Mouse (Mus musculus): ENCODE results near the gene Map3k5.
A peak's percentile ranks its signal among the peaks of the same experiment; 100 is the strongest.

The Map3k5 gene

DNA sequence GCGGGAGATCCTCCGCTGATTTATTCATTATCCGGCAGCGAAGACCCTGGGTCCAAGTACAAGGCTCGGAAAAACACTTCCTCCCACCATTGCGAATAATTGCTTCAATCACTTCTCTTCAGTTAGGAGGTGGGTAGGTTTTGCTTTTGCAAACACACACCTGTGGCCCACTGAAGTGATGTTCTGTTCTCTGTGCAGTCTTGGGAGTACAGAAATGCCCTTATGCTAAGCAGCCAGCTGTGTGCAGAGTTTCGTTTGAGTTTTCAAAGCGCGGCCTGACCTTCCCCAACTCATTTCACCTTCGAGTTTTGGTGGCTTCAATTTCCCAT lies 987 bp downstream of the Map3k5 start:
- DNase-seq (ENCODE audit: low read depth, low spot score), result peak; percentile 18

DNA sequence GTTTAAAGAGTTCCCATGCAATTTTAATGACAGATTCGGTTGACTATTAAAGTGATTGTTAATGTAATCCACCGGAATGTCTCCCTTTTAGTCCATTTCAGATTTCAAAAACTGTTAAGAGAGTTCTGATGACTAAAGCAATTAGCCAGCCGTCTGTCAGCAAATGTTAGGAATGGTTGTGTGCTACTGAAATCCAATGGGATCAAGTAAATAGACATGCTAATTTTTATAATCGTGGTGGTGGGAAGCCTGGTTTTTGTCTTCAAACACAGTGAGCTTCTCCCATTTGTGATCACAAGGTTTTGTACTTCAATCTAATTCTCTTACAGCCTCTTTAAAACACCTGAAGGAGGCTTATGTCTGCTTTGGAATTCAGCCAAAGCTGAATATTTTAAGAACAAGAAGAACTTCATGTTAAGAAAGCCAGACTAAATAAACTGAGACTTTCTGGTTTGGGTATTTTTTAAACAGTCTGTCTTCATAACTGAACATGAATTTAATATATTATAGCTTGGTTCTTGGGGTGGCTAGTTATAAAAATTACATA lies 1.6 kb downstream of the Map3k5 start:
- no peak for DNase-seq (ENCODE audit: low read depth, low spot score)

DNA sequence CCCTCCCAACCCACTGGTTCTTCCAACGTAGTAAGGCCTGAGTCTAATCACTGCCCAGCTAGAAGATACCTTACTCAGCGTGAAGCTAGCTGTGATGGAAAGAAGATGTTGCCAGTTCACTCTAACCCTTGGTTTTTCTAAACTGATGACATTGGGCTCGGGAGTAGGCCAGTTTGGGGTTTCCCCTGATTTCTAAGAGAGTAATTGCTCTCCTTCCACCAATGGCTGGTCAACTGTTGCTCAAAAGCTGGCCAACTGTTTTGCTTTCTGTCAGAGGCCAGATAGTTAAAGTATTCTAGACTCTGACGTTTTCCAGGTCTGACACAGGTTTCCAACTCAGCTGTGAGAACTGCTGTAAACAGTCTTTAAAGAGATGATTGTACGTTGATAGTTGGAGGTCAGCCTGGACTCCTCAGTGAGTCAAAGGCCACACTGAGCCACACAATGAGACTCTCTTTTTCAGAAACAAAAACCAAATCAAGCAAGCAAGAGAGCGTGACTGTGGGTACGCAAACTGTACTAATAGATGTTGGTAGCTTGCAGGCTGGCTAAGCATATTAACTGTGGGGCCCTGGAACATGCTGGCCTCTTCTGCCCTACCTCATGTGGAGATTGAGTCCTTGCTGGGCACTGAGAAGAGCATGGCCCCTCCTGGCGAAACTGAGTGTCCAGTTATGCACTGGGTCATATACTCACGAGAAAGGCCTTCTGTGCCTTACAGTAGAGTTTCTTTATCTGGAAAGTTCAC lies 2.9 kb downstream of the Map3k5 start:
- DNase-seq (ENCODE audit: low read depth, low spot score), result no peak

DNA sequence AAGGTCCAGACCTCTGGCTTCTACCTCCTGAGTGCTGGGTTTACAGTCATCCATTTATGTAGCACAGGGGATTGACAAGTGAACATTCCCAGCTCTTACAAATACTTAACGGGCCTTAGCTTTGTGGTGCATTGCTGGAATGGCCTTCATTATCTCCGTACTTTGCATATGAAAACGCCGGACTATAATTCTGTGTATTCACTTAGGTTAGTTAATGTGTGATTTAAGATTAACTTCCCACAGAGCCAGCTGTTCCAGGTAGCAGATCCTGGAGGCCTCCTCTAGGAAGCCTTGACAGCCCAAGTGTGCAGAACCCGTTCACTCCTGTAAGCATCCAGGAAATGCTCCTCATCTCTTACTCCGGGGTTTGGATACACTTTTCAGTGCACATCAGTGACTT lies 4.5 kb downstream of the Map3k5 start:
- DNase-seq (ENCODE audit: low read depth, low spot score), result no peak

- DNase-seq (ENCODE audit: low read depth, low spot score), result no peak
Observed at GRCm38 (mm10) chr10:19939282-19939705, 5.0 kb downstream of the Map3k5 start.

- DNase-seq (ENCODE audit: low read depth, low spot score), result no peak
Observed at GRCm38 (mm10) chr10:19940127-19940526, 5.9 kb downstream of the Map3k5 start.

GRCm38 (mm10) chr10:19940626-19941025 lies 6.4 kb downstream of the Map3k5 start:
- DNase-seq (ENCODE audit: low read depth, low spot score), result no peak

DNA sequence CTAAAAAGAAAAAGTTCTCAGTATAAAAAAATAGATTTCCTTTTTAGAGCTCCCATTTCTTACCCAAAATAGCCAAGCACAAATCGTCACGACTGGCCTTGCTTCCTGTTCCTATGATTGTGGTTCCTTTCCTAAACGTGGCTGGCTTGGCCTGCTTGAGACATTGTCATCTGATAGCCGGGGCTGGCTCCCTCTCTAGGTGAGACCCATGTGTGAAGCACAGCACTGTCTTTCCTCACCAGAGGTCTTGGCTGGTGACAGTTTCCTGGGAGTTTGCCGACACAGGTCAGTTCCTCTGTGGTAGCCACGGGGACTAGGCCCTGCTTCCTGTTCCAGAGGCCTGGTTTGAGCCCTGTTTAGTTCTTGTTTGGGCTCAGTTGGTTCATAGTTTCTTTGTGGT lies 6.8 kb downstream of the Map3k5 start:
- DNase-seq (ENCODE audit: low read depth, low spot score), result no peak

- no peak for DNase-seq (ENCODE audit: low read depth, low spot score)
Observed at GRCm38 (mm10) chr10:19941914-19942313, 7.6 kb downstream of the Map3k5 start.

- no peak for DNase-seq (ENCODE audit: low read depth, low spot score)
Observed at GRCm38 (mm10) chr10:19942621-19943020, 8.3 kb downstream of the Map3k5 start.

GRCm38 (mm10) chr10:19945651-19946050 lies 11.4 kb downstream of the Map3k5 start:
- no peak for DNase-seq (ENCODE audit: low read depth, low spot score)

DNA sequence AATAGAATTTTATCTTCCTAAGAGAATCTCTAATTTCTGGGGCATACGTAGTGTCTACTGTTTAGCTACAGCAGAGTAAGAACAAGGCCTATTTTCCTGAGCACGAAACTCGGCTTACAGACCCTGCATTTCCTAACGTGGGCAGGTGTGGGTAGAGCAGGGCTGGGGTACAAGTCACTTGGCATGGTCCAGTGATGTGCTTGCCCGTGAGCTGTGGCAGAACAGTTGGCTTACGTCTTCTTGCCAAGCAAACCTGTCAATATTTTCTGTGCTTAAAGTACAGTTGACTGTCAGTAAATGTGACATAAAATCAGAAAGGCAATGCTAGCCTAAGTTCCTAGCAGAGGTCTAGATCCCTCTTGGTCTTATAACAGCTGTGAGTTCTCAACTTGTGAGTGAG lies 12.4 kb downstream of the Map3k5 start:
- DNase-seq (ENCODE audit: low read depth, low spot score), result no peak

GRCm38 (mm10) chr10:19947441-19947840 lies 13.2 kb downstream of the Map3k5 start:
- no peak for DNase-seq (ENCODE audit: low read depth, low spot score)

DNA sequence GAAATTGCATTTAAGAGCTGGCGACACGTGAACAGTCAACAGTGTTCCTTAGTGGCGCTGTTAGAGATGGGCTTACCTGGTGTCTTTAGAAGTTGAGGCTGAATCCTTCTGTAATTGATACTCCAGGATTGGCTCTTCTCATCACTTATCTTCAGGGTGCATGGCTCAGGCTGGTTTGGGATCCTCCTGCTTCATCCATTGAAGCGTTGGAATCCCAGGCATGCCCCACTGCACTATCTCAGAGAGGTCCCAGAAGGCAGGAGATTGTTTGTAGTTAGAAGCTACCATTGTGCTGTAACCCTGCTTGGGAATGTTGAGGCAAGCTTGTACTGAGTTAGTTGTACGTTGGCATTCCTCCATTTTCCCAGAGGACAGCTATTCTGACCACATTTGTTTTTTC lies 13.6 kb downstream of the Map3k5 start:
- no peak for DNase-seq (ENCODE audit: low read depth, low spot score)

DNA sequence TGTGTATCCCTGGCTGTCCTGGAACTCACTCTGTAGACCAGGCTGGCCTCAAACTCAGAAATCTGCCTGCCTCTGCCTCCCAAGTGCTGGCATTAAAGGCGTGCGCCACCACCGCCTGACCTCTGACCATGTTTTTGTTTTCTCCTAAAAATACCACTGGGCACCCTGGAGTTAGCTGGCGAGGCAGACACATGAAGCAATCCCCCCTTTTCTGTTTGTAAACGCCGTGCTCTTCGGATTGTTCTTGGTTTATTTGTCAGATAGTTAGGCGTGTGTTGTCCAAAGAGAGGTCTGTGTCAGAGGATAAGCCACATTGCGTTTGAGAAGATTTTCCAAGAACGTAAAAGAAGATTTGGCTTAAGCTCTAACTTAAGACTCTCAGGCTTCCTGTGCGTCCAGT lies 14.1 kb downstream of the Map3k5 start:
- no peak for DNase-seq (ENCODE audit: low read depth, low spot score)

DNA sequence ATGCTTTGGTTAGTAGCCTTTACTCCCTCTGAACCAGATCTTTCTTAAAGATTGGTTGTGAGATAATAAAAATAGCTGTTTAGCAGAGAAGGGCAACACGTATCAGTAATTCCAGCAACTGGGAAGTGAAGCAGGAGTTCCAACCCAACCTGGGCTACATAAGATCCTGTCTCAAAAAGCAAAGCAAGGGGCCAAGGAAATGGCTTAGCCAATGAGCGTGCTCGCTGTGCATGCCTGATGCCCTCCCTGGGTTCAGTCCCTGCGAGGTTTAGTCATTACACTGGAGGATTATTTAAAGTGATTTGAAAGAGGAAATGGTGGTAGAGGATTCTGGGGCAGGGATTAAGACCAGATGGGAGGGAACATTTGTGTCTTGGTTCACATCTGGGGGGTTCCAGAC lies 14.8 kb downstream of the Map3k5 start:
- DNase-seq (ENCODE audit: low read depth, low spot score), result no peak

DNA sequence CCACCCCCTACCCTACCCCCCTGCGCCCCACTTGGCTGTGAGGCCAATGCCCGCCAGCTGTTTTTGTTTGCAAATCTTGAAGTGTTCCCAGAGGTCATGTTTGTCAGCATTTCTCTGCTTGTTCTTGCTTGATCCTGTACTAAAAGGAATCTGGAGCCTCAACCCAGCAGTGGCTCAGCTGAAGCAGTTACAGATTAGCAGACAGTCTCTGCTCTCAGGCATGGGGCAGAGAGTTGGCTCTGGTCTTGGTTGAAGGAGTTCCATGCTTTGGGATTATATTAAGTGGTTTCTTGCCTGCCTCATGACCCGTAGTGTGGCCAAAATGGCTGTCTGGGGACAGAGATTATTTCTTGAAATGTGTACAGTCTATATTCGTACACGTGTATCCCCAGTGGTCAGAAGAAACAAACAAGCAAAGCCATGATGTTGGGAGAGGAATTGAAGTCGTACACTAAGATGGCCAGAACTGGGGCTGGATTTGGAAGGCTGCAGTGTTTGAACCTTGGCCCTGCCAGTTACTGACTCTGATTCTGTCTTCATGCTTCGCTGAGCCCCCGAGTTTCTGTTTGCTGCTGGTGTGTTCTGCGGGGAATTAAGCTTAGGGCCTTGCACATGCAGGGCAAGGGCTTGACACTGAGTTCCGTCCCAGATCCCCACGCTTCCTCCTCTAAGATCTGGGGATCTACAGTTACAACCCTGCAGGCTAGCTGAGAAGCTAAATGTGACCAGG lies 18.9 kb downstream of the Map3k5 start:
- no peak for DNase-seq (ENCODE audit: low read depth, low spot score)

GRCm38 (mm10) chr10:19954572-19954971 lies 20.3 kb downstream of the Map3k5 start:
- DNase-seq (ENCODE audit: low read depth, low spot score), result no peak

- DNase-seq (ENCODE audit: low read depth, low spot score), result no peak
Observed at GRCm38 (mm10) chr10:19955817-19956216, 21.5 kb downstream of the Map3k5 start.

GRCm38 (mm10) chr10:19956745-19957144 lies 22.5 kb downstream of the Map3k5 start:
- DNase-seq (ENCODE audit: low read depth, low spot score), result no peak

GRCm38 (mm10) chr10:19960831-19961380 lies 26.6 kb downstream of the Map3k5 start:
- DNase-seq (ENCODE audit: low read depth, low spot score), result peak; percentile 30

GRCm38 (mm10) chr10:19962746-19963145 lies 28.5 kb downstream of the Map3k5 start:
- DNase-seq (ENCODE audit: low read depth, low spot score), result no peak

- DNase-seq (ENCODE audit: low read depth, low spot score), result no peak
Observed at GRCm38 (mm10) chr10:19963206-19963605, 28.9 kb downstream of the Map3k5 start.

Data from forelimb bud, embryonic 11.5 days (tissue).